Mouse (Mus musculus) MEL (cell line): ENCODE measurements around the gene Robo1. TPM values are rescaled to one million over a fixed set of nuclear protein-coding genes. Genes with fewer than 3 reads are reported as not detected.
A peak's percentile ranks its signal among the peaks of the same experiment; 100 is the strongest.

Experiments
- DNase-seq: peaks from one replicate; pipeline ENCODE4 v3.0.0; 2011; ENCODE audit warnings: low read depth, low spot score
- H3K27ac ChIP-seq: 2 replicates; pipeline ENCODE4 v1.5.1; 2012; ENCODE audit warnings: low read depth, mild to moderate bottlenecking, control low read depth, low read length, moderate library complexity; ENCODE audit not compliant: control insufficient read depth
- H3K27me3 ChIP-seq, 2 experiments: fragments of 150-350 bp in 1 of 2; sonication (generic) in 1 of 2; 2 replicates each; pipeline ENCODE4 v1.6.1; 2012; ENCODE audit warnings: low read length in 2 of 2, mild to moderate bottlenecking in 2 of 2, improper control_type of control experiment in 1 of 2, moderate library complexity in 1 of 2; ENCODE audit not compliant: insufficient read depth in 2 of 2, control insufficient read depth in 1 of 2
- H3K36me3 ChIP-seq, 2 experiments: 2 replicates each; pipeline ENCODE4 v1.6.1; 2012 to 2014; ENCODE audit warnings: low read length in 2 of 2, improper control_type of control experiment in 1 of 2, inconsistent platforms in 1 of 2, mild to moderate bottlenecking in 1 of 2; ENCODE audit not compliant: insufficient read depth in 2 of 2, control insufficient read depth in 1 of 2
- H3K4me1 ChIP-seq, 2 experiments: fragments of 150-350 bp in 1 of 2; sonication (generic) in 1 of 2; 2 replicates each; pipeline ENCODE4 v1.6.1; 2012; ENCODE audit warnings: low read length in 2 of 2, improper control_type of control experiment in 1 of 2, mild to moderate bottlenecking in 1 of 2; ENCODE audit not compliant: insufficient read depth in 2 of 2, control insufficient read depth in 1 of 2
- H3K4me3 ChIP-seq, 2 experiments: fragments of 150-350 bp in 1 of 2; sonication (generic) in 1 of 2; 2 replicates each; pipeline ENCODE4 v1.5.1; 2012; ENCODE audit warnings: low read depth in 2 of 2, low read length in 2 of 2, mild to moderate bottlenecking in 2 of 2, moderate library complexity in 2 of 2, control low read depth in 1 of 2, improper control_type of control experiment in 1 of 2; ENCODE audit not compliant: control insufficient read depth in 1 of 2, insufficient read depth in 1 of 2
- H3K79me2 ChIP-seq: 2 replicates; pipeline ENCODE4 v1.6.1; 2012; ENCODE audit warnings: mild to moderate bottlenecking, low read length, moderate library complexity; ENCODE audit not compliant: control insufficient read depth, poor library complexity, insufficient read depth
- H3K9ac ChIP-seq: 2 replicates; pipeline ENCODE4 v1.6.1; 2012; ENCODE audit warnings: low read depth, mild to moderate bottlenecking, control low read depth, low read length, moderate library complexity; ENCODE audit not compliant: control insufficient read depth, poor library complexity, severe bottlenecking
- H3K9me3 ChIP-seq: fragments of 150-350 bp; sonication (generic); replicated peaks from 2 replicates; pipeline ENCODE4 v1.6.1; 2012; ENCODE audit warnings: mild to moderate bottlenecking, low read length, improper control_type of control experiment, moderate library complexity; ENCODE audit not compliant: insufficient read depth
- BHLHE40 ChIP-seq: IDR thresholded peaks from 2 replicates; pipeline ENCODE4 v1.6.1; 2012; ENCODE audit warnings: low read depth, mild to moderate bottlenecking, inconsistent platforms, low read length, improper control_type of control experiment, borderline replicate concordance
- CHD1 ChIP-seq: IDR thresholded peaks from 2 replicates; pipeline ENCODE4 v1.6.1; 2012; ENCODE audit warnings: low read depth, mild to moderate bottlenecking, inconsistent platforms, low read length, improper control_type of control experiment
- CTCF ChIP-seq, 3 experiments: IDR thresholded peaks in 2 of 3; conservative IDR thresholded peaks in 1 of 3; 2 replicates each; pipeline ENCODE4 v1.5.1; 2011 to 2012; ENCODE audit warnings: low read length in 3 of 3, low read depth in 2 of 3, mild to moderate bottlenecking in 2 of 3, improper control_type of control experiment in 1 of 3, inconsistent platforms in 1 of 3, mixed read lengths in 1 of 3, moderate library complexity in 1 of 3; ENCODE audit not compliant: control insufficient read depth in 1 of 3, insufficient read depth in 1 of 3, poor library complexity in 1 of 3, severe bottlenecking in 1 of 3
- E2F4 ChIP-seq: IDR thresholded peaks from 2 replicates; pipeline ENCODE4 v1.6.1; 2011; ENCODE audit warnings: low read depth, low read length, improper control_type of control experiment, borderline replicate concordance
- ELF1 ChIP-seq: IDR thresholded peaks from 2 replicates; pipeline ENCODE4 v1.6.1; 2014; ENCODE audit warnings: low read depth, mild to moderate bottlenecking, inconsistent platforms, low read length, improper control_type of control experiment, moderate library complexity
- ETS1 ChIP-seq: IDR thresholded peaks from 2 replicates; pipeline ENCODE4 v1.6.1; 2012; ENCODE audit warnings: low read depth, mild to moderate bottlenecking, inconsistent platforms, low read length, improper control_type of control experiment, moderate library complexity
- GATA1 ChIP-seq: IDR thresholded peaks from 2 replicates; pipeline ENCODE4 v1.6.1; 2011; ENCODE audit warnings: low read depth, low read length, improper control_type of control experiment
- MAX ChIP-seq: IDR thresholded peaks from 2 replicates; pipeline ENCODE4 v1.6.1; 2011; ENCODE audit warnings: low read length, improper control_type of control experiment
- MYB ChIP-seq: IDR thresholded peaks from 2 replicates; pipeline ENCODE4 v1.6.1; 2011; ENCODE audit warnings: mild to moderate bottlenecking, low read depth, low read length, improper control_type of control experiment
- NELFE ChIP-seq: IDR thresholded peaks from 2 replicates; pipeline ENCODE4 v1.6.1; 2011; ENCODE audit warnings: low read depth, low read length, improper control_type of control experiment
- POLR2A ChIP-seq, 2 experiments: IDR thresholded peaks; 2 replicates each; pipeline ENCODE4 v1.6.1; 2011 to 2012; ENCODE audit warnings: low read length in 2 of 2, mild to moderate bottlenecking in 2 of 2, control low read depth in 1 of 2, improper control_type of control experiment in 1 of 2, low read depth in 1 of 2, moderate library complexity in 1 of 2; ENCODE audit not compliant: control insufficient read depth in 1 of 2, insufficient read depth in 1 of 2, poor library complexity in 1 of 2
- POLR2AphosphoS5 ChIP-seq: IDR thresholded peaks from 2 replicates; pipeline ENCODE4 v1.6.1; 2012; ENCODE audit warnings: low read depth, borderline replicate concordance, mild to moderate bottlenecking, inconsistent platforms, low read length, moderate library complexity, mixed read lengths
- RAD21 ChIP-seq: IDR thresholded peaks from 2 replicates; pipeline ENCODE4 v1.6.1; 2011; ENCODE audit warnings: mild to moderate bottlenecking, low read depth, low read length, improper control_type of control experiment
- RCOR1 ChIP-seq: IDR thresholded peaks from 2 replicates; pipeline ENCODE4 v1.6.1; 2012; ENCODE audit warnings: low read depth, mild to moderate bottlenecking, inconsistent platforms, low read length, improper control_type of control experiment
- SMC3 ChIP-seq: IDR thresholded peaks from 2 replicates; pipeline ENCODE4 v1.6.1; 2011; ENCODE audit warnings: low read depth, low read length, improper control_type of control experiment
- TAL1 ChIP-seq: IDR thresholded peaks from 2 replicates; pipeline ENCODE4 v1.6.1; 2012; ENCODE audit warnings: mild to moderate bottlenecking, inconsistent platforms, low read length, moderate library complexity, mixed read lengths
- TBP ChIP-seq: IDR thresholded peaks from 2 replicates; pipeline ENCODE4 v1.8.0; 2011; ENCODE audit warnings: low read depth, low read length, improper control_type of control experiment
- UBTF ChIP-seq: IDR thresholded peaks from 2 replicates; pipeline ENCODE4 v1.6.1; 2012; ENCODE audit warnings: low read depth, mild to moderate bottlenecking, inconsistent platforms, low read length, improper control_type of control experiment, moderate library complexity, borderline replicate concordance; ENCODE audit not compliant: insufficient read depth
- USF1 ChIP-seq: IDR thresholded peaks from 2 replicates; pipeline ENCODE4 v1.6.1; 2014; ENCODE audit warnings: low read depth, mild to moderate bottlenecking, inconsistent platforms, low read length, improper control_type of control experiment, moderate library complexity
- USF2 ChIP-seq, 2 experiments: IDR thresholded peaks; 2 replicates each; pipeline ENCODE4 v1.6.1; 2011 to 2012; ENCODE audit warnings: improper control_type of control experiment in 2 of 2, low read length in 2 of 2, borderline replicate concordance in 1 of 2, inconsistent platforms in 1 of 2, low read depth in 1 of 2, mild to moderate bottlenecking in 1 of 2; ENCODE audit not compliant: insufficient read depth in 1 of 2
- ZC3H11A ChIP-seq: IDR thresholded peaks from 2 replicates; pipeline ENCODE4 v1.6.1; 2012; ENCODE audit warnings: low read depth, mild to moderate bottlenecking, inconsistent platforms, low read length, improper control_type of control experiment
- ZMIZ1 ChIP-seq: IDR thresholded peaks from 2 replicates; pipeline ENCODE4 v1.6.1; 2012; ENCODE audit warnings: low read depth, mild to moderate bottlenecking, inconsistent platforms, low read length, improper control_type of control experiment, moderate library complexity
- polyA plus RNA-seq, 2 experiments: library from polyadenylated mRNA; stranded (reverse) in 1 of 2; unstranded in 1 of 2; fragments of >175 nt in 1 of 2; fragments of >200 nt in 1 of 2; gene quantifications; 2 replicates each; pipeline versions ENCODE4 v1.2.1 to v1.2.4; 2012; ENCODE audit warnings: low replicate concordance in 2 of 2, low read depth in 1 of 2; ENCODE audit not compliant: insufficient read length in 2 of 2, insufficient read depth in 1 of 2, missing spikeins in 1 of 2
- total RNA-seq: library from RNA; depleted of rRNA; stranded (reverse); fragments of 300-350 nt; gene quantifications from 2 replicates; pipeline ENCODE4 v1.2.3, GENCODE M21; 2012

Robo1 gene
- total and polyA plus RNA-seq, 3 experiments: not detected

DNA sequence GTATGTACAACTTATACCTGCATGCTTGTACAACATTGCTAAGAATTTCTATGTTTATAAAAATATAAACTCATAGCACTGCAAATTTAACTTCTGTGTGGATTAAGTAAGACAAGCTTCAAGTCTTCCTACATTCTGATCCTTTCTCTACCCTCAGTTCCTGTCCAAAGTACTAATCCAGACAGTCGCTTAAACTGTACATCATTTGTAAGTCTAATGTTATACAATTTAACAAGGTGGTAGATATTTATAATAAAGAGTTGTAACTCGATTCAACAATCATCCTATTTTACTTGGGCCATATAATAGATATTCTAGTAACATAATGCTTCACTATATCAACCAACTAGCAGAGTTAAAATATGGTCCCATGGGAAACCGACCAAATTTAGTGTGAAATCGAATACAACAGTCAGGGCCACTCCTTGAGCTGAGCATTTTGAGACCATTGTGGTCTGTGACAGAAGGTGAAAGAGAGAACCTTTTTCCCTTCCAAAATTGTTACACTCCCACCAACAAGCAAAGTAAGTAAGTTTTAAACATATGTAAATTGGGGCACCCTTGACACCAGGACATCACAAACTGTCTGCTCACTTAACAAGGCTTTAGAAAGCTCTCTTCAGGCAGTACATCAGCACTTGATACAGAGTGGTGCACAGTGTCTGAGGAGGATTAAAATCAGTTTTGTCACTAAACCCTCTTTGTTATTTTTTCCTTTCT lies 295.5 kb downstream of the Robo1 start:
- Histone ChIP-seq H3K27ac (no peak overlapping the region), H3K9ac (no peak overlapping the region), H3K36me3 (no peaks in the 10 kb centered on the region), H3K4me3 (no peak overlapping the region), H3K4me1 (no peaks in the 10 kb centered on the region), H3K27me3 (no peaks in the 10 kb centered on the region), H3K9me3 (no peaks in the 10 kb centered on the region), H3K79me2 (no peaks in the 10 kb centered on the region)
- TF ChIP-seq CHD1 (no peak), POLR2AphosphoS5 (no peak), POLR2A (IDR thresholded peaks at IDR 0.05; ENCODE audit: control insufficient read depth in 1 of 2, insufficient read depth in 1 of 2, low read depth in 1 of 2, low read length in 2 of 2, poor library complexity in 1 of 2) (no peak)
- DNase-seq: no peak

DNA sequence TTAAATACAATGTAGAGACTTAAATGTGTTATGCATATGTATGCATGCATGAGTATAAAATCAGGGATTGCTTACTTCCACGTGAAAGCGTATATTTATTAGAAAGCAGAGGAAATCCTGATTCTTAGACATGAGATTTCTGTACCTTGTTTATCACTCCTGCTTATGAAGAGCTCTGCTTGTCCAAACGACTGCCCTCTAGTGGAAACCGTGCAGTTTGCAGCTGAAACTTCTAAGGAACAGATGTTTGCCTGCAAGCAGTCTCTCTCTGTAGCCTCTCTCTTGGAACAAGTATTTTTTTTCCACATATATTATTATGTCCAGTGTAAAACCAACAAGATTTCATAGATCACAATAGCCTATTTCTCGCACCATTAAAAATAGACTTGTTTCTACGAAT lies 297.0 kb downstream of the Robo1 start:
- TF ChIP-seq ZMIZ1: no peak
- peak; percentile 6 for TF ChIP-seq RAD21
- peak; percentile 48 to 66 (median 59) for TF ChIP-seq CTCF (IDR thresholded peaks at IDR 0.05 in 2 of 3, conservative IDR thresholded peaks at IDR 0.05 in 1 of 3; ENCODE audit: control insufficient read depth in 1 of 3, insufficient read depth in 1 of 3, low read depth in 2 of 3, low read length in 3 of 3, poor library complexity in 1 of 3, severe bottlenecking in 1 of 3)
- TF ChIP-seq USF2 (IDR thresholded peaks at IDR 0.05; ENCODE audit: borderline replicate concordance in 1 of 2, insufficient read depth in 1 of 2, low read depth in 1 of 2, low read length in 2 of 2): no peak
- peak; percentile 59 for TF ChIP-seq SMC3
- Histone ChIP-seq H3K9me3 (no peaks in the 10 kb centered on the region), H3K4me3 (no peak overlapping the region), H3K9ac (no peak overlapping the region), H3K4me1 (no peaks in the 10 kb centered on the region), H3K36me3 (no peaks in the 10 kb centered on the region), H3K27ac (no peak overlapping the region), H3K27me3 (no peaks in the 10 kb centered on the region; a peak in 1 of 4 replicates), H3K79me2 (no peaks in the 10 kb centered on the region)
- peak; percentile 58 for DNase-seq

DNA sequence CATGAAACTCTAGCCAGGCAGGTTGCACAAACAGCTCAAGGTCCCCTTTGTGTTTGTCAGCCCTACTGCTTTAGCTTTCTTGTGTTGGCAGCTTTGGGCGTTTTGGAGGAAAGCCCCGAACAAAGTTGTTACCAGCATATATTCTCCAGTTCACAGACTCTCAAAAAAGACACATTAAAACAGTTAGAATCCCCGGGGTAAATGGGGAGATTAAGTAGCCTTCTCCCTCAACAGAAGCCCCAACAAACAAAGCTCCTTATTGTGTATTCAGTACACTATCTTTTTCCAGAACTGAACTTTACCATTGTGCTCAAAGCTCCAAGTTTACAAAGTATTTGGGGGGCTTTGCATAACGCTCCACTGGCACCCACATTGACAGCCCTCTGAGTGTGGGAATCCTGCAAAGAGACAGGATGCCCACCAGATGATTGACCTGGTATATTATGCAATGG lies 302.6 kb downstream of the Robo1 start:
- Histone ChIP-seq H3K9ac (no peak overlapping the region), H3K36me3 (no peaks in the 10 kb centered on the region), H3K4me1 (no peaks in the 10 kb centered on the region), H3K4me3 (no peak overlapping the region), H3K27me3 (no peaks in the 10 kb centered on the region; a peak in 1 of 4 replicates), H3K9me3 (no peaks in the 10 kb centered on the region), H3K27ac (no peak overlapping the region), H3K79me2 (no peaks in the 10 kb centered on the region)
- no peak for DNase-seq
- TF ChIP-seq BHLHE40: no peak
- no peak for TF ChIP-seq CTCF (IDR thresholded peaks at IDR 0.05 in 2 of 3, conservative IDR thresholded peaks at IDR 0.05 in 1 of 3; ENCODE audit: control insufficient read depth in 1 of 3, insufficient read depth in 1 of 3, low read depth in 2 of 3, low read length in 3 of 3, poor library complexity in 1 of 3, severe bottlenecking in 1 of 3)
- TF ChIP-seq UBTF: no peak
- TF ChIP-seq RCOR1: no peak
- TF ChIP-seq RAD21: no peak
- no peak for TF ChIP-seq MAX
- no peak for TF ChIP-seq MYB
- no peak for TF ChIP-seq SMC3
- TF ChIP-seq E2F4: no peak
- TF ChIP-seq TBP: no peak
- TF ChIP-seq GATA1: no peak
- no peak for TF ChIP-seq ZC3H11A
- TF ChIP-seq POLR2A (IDR thresholded peaks at IDR 0.05; ENCODE audit: control insufficient read depth in 1 of 2, insufficient read depth in 1 of 2, low read depth in 1 of 2, low read length in 2 of 2, poor library complexity in 1 of 2): no peak
- no peak for TF ChIP-seq USF2 (IDR thresholded peaks at IDR 0.05; ENCODE audit: borderline replicate concordance in 1 of 2, insufficient read depth in 1 of 2, low read depth in 1 of 2, low read length in 2 of 2)
- no peak for TF ChIP-seq ETS1
- no peak for TF ChIP-seq USF1
- TF ChIP-seq ELF1: no peak
- TF ChIP-seq TAL1: no peak
- TF ChIP-seq NELFE: no peak
